Mouse (Mus musculus): ENCODE measurements around the gene Slc22a14.

DNA sequence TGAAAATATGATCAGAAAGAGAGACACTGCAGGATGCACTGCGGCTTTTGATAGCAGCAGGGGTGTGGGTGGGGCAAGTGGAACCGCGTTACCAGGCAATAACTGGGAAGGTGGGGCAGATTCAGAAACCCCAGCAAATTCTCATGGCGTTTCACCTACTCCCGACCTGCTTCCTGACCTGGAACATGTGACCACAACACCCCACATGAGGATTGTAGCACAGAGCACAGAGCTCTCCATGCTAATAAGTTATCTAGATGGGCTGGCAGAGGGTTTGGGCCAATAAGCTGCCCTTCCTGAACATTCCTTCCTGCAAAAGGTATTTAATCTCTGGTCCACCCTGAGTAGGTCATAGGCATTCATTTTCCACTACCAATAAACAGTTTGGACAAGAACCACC lies 234.7 kb downstream of the Slc22a14 start:
- TF ChIP-seq POLR2A (IDR thresholded peaks at IDR 0.05; ENCODE audit: borderline replicate concordance, extremely low read depth, insufficient read depth, insufficient read length, poor library complexity, severe bottlenecking) (no peak), CTCF (IDR thresholded peaks at IDR 0.05; ENCODE audit: borderline replicate concordance, extremely low read depth, insufficient read depth, insufficient read length) (no peak)

All from brain, embryonic 14.5 days (tissue).